Mouse (Mus musculus) A20 (cell line): ENCODE data around the gene F2rl3.

ENCODE experiments used
- DNase-seq: peaks from one replicate; pipeline ENCODE4 v3.0.0-alpha.2; 2011; ENCODE audit warnings: low read depth, low spot score

F2rl3 gene

GRCm38 (mm10) chr8:72765696-72766095, 4.0 kb downstream of the F2rl3 start:
- DNase-seq: peak; percentile 10

- DNase-seq: no peak
Observed at GRCm38 (mm10) chr8:72766777-72767176, 5.1 kb downstream of the F2rl3 start.

GRCm38 (mm10) chr8:72777797-72778196, 16.1 kb downstream of the F2rl3 start:
- no peak for DNase-seq

- DNase-seq: no peak
Observed at GRCm38 (mm10) chr8:72780644-72781043, 19.0 kb downstream of the F2rl3 start.

- no peak for DNase-seq
Observed at GRCm38 (mm10) chr8:72801583-72801982, 39.9 kb downstream of the F2rl3 start.

- no peak for DNase-seq
Observed at GRCm38 (mm10) chr8:72812690-72813089, 51.0 kb downstream of the F2rl3 start.
